Mouse (Mus musculus) stomach, embryonic 16.5 days (tissue): Measurements from ENCODE around the gene Psmc3ip. TPM values are rescaled to one million over a fixed set of nuclear protein-coding genes. Genes with fewer than 3 reads are reported as not detected.

Experiments
- ATAC-seq: fragments of 200-750 bp; cut with Nextera tagmentation; 2 replicates; pipeline ENCODE4 v1.8.0; 2017; ENCODE audit warnings: moderate number of reproducible peaks, moderate TSS enrichment; ENCODE audit not compliant: insufficient read depth, low FRiP score
- H3K27ac ChIP-seq: fragments of 300-500 bp; sonication (generic); 2 replicates; pipeline ENCODE4 v1.5.1; 2014; ENCODE audit warnings: low read length
- H3K27me3 ChIP-seq: fragments of 300-500 bp; sonication (generic); 2 replicates; pipeline ENCODE4 v1.6.1; 2014; ENCODE audit warnings: low read length, control low read depth, mixed read lengths; ENCODE audit not compliant: control insufficient read depth, insufficient read depth
- H3K36me3 ChIP-seq: fragments of 300-500 bp; sonication (generic); 2 replicates; pipeline ENCODE4 v1.6.1; 2014; ENCODE audit warnings: low read length; ENCODE audit not compliant: control insufficient read depth, insufficient read depth
- H3K4me1 ChIP-seq: fragments of 300-500 bp; sonication (generic); 2 replicates; pipeline ENCODE4 v1.6.1; 2014; ENCODE audit warnings: low read length, control low read depth, mixed read lengths; ENCODE audit not compliant: control insufficient read depth, insufficient read depth
- H3K4me2 ChIP-seq: fragments of 300-500 bp; sonication (generic); 2 replicates; pipeline ENCODE4 v1.6.1; 2014; ENCODE audit warnings: low read depth, low read length, mixed read lengths
- H3K4me3 ChIP-seq: fragments of 300-500 bp; sonication (generic); replicated peaks from 2 replicates; pipeline ENCODE4 v1.5.1; 2014; ENCODE audit warnings: mild to moderate bottlenecking, low read length
- H3K9ac ChIP-seq: fragments of 300-500 bp; sonication (generic); 2 replicates; pipeline ENCODE4 v1.6.1; 2014; ENCODE audit warnings: low read length
- H3K9me3 ChIP-seq: fragments of 300-500 bp; sonication (generic); replicated peaks from 2 replicates; pipeline ENCODE4 v1.6.1; 2016; ENCODE audit warnings: low read length, control low read depth; ENCODE audit not compliant: control insufficient read depth
- WGBS: fragments of 180-500 bp; shearing (Covaris S2); extraction: QIAGEN DNeasy Blood & Tissue Kit; methylation state at CpG from one replicate; pipeline ENCODE4 v1.1.7; 2014; 5-methylcytosine and 5-hydroxymethylcytosine counted together
- microRNA-seq: library from miRNA; unstranded; fragments of <30 nt; microRNA quantifications from one replicate; pipeline ENCODE4, GENCODE M21; 2016
- polyA plus RNA-seq: library from polyadenylated mRNA; unstranded; fragments of >200 nt; fragmentation: Nextera tagmentation; extraction: Ambion mirVana; gene quantifications from 2 replicates; pipeline ENCODE4 v1.2.1, GENCODE M21; 2015

Psmc3ip gene
- polyA plus RNA-seq, 1 experiment from 2014 or later, result 21.4 TPM

DNA sequence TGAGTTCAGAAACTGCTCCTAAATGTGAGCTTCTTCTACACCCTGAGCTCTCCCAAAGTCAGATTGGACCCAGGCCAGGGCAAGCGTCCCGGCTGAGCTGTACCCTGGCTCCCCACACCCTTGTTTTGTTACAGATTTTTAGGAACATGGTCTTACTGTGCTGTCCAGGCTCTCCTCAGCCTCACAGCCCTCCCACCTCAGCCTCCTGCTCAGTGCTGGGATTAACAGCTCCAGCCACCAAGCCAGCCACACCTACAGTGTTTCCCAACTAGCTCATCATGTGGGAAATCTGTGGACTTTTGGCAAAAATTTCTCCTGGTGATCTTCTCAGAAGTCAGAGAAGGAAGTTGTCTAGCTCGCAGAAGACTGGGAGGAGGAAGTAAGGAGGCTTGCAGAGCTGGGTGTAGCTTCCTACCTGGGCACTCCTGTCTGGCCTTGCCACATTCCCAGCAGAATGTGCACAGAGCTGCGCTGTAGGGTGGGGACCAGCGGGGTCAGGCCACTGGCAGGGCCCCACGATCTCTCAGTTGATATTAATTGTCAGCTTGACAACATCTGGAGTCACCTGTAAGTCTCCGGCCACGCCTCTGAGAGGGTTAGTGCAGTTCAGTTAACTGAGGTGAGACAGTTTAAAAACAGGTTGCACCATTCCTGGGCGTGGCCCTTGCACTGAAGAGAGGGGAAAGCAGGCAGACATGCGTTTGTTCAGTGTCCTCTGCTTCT, 42.3 kb downstream of the Psmc3ip start:
- peak overlapping the region; percentile 91 for H3K27ac ChIP-seq

DNA sequence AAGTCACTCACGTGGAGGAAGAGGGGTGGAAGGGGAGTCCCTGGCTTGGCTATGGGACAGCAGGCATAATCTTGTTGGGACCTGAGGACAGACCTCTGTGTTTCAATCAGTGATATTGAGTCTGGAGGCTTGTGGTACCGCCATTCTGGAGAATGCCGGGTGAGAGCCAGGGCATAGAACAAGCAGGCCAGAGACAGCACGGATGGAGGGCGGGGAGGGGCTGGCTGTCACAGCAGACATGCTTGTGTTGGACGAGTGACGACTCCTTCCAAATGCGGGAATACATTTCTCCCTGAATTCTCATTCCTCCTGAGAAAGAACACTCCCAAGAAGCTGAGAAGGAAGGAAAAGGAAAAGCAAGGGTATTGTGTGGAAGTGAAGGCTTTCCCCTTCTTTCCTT, 43.6 kb downstream of the Psmc3ip start:
- H3K4me1 ChIP-seq, result peaks cover 19% of the 10 kb centered on the region
- H3K27ac ChIP-seq, result peak overlapping the region; percentile 91; the same call in 1 of the 2 replicates
- H3K27me3 ChIP-seq, result no peaks in the 10 kb centered on the region
- H3K4me3 ChIP-seq, result no peak overlapping the region
- H3K9me3 ChIP-seq, result no peaks in the 10 kb centered on the region
- no peak for ATAC-seq
- peaks cover 9% of the 10 kb centered on the region; the same call in 1 of the 2 replicates for H3K36me3 ChIP-seq
- 84% methylated on average over 8 of the region's 8 CpGs for whole genome bisulfite sequencing
- no peak overlapping the region for H3K9ac ChIP-seq
- H3K4me2 ChIP-seq, result no peak overlapping the region

More for the DNA sequence above, 42.3 kb downstream of the Psmc3ip start:
- ATAC-seq, result peak; percentile 54; the same call in 1 of the 2 replicates
- peak overlapping the region; percentile 50 for H3K9ac ChIP-seq
- WGBS, result 69% methylated on average over 10 of the region's 10 CpGs
- no peak overlapping the region for H3K4me3 ChIP-seq
- H3K36me3 ChIP-seq, result peaks cover 9% of the 10 kb centered on the region; the same call in 1 of the 2 replicates
- H3K27me3 ChIP-seq, result no peaks in the 10 kb centered on the region
- peaks cover 30% of the 10 kb centered on the region for H3K4me1 ChIP-seq
- no peak overlapping the region for H3K4me2 ChIP-seq
- no peaks in the 10 kb centered on the region for H3K9me3 ChIP-seq

DNA sequence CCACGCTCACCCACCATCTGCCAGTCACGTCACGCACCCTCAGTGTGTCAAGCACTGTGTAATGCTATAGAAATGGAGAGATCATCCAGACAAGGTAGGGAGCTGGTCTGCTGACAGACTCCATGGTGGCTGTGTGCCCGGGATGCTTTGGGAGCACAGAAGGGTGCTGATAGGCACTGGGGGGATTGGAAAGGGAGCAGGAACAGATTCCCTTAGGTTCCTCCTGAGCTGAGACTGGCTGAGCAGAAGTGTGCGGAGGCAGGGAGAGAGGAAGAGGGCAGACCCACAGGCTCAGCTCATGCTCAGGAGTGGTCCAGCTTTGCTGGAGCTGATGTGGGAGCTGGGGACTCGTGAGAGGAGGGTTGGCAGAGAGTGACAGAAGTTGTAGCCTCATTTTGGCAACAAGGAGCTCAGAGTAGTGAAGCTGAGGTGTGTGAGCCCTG, 44.2 kb downstream of the Psmc3ip start:
- Histone ChIP-seq H3K9ac (no peak overlapping the region), H3K36me3 (peaks cover 12% of the 10 kb centered on the region; the same call in 1 of the 2 replicates), H3K4me3 (no peak overlapping the region), H3K9me3 (no peaks in the 10 kb centered on the region), H3K4me1 (peaks cover 14% of the 10 kb centered on the region; the same call in 1 of the 2 replicates), H3K4me2 (no peak overlapping the region), H3K27me3 (no peaks in the 10 kb centered on the region), H3K27ac (no peak overlapping the region)
- ATAC-seq, result no peak
- WGBS, result 92% methylated on average over 6 of the region's 6 CpGs

DNA sequence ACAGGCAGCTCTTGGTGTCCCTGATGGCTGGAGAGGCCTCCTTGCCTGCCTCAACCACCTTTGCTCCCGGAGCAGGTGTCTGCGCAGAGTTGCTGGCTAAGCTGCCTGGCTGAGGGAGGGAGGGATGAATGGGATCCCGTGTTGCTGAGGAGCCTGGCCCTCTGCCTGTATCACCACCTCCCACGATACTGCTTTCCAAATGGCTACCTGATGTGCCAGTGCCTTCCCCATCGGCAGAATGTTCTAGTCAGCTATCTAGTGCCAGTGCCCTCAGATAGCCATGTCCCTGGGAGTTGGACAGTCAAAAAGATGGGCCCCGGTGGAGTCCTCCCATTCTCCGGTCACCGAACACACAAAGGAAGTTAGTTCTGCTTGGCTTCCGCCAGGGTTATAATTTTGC, 44.9 kb downstream of the Psmc3ip start:
- Histone ChIP-seq H3K9ac (no peak overlapping the region), H3K27me3 (no peaks in the 10 kb centered on the region), H3K9me3 (no peaks in the 10 kb centered on the region), H3K4me1 (peaks cover 8% of the 10 kb centered on the region; the same call in 1 of the 2 replicates), H3K4me2 (no peak overlapping the region), H3K4me3 (no peak overlapping the region), H3K36me3 (peaks cover 16% of the 10 kb centered on the region; the same call in 1 of the 2 replicates), H3K27ac (no peak overlapping the region)
- ATAC-seq, result no peak
- WGBS, result 91% methylated on average over 9 of the region's 9 CpGs

DNA sequence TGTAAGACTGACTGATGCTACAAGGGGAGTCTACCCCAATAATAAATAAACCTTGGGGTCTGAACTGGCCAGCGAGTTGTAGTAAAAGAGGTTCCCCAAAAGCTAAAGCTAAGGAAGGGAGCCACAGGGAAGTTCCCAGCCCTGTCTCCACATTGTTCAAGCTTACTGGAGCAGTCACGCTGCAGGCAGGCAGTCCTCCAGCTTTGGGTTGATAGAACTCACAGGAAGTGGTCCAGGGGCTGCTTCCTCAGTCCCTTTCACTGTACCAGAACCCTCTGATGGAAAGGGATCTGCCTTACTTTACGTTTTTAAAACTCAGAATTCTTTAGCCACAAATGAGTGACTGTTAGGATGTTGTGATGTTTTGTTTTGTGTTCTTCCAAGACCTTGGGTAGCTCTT, 47.7 kb downstream of the Psmc3ip start:
- Histone ChIP-seq H3K9me3 (no peaks in the 10 kb centered on the region), H3K4me1 (0 out of 2 replicates have a peak, but pooled peaks cover 2% of the 10 kb centered on the region), H3K36me3 (peaks cover 16% of the 10 kb centered on the region; the same call in 1 of the 2 replicates), H3K4me3 (no peak overlapping the region), H3K4me2 (no peak overlapping the region), H3K27ac (no peak overlapping the region), H3K27me3 (no peaks in the 10 kb centered on the region), H3K9ac (no peak overlapping the region)
- ATAC-seq, result no peak
- 84% methylated on average over 3 of the region's 3 CpGs for WGBS

DNA sequence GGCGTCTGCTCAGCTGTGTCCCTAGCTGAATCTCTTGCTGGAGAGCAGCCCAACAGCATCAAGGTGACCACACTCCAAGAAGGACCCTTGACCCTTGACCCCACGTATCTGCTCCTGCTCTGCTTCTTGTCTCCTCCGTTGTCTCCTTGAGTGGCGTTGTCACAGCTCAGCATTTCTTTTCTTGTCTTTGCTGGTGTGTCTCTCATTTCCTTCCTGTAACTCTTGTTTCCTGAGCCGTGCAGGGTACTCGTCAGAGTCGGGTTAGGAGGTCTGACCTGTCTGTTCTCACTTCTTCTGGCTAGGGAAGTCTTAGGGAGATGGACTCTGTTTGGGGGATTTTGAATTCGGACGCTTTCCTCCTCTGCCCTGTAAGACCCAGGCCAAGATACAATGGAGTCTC, 48.8 kb downstream of the Psmc3ip start:
- H3K4me1 ChIP-seq, result no peaks in the 10 kb centered on the region
- WGBS, result 66% methylated on average over 9 of the region's 9 CpGs
- no peak overlapping the region for H3K27ac ChIP-seq
- H3K9ac ChIP-seq, result no peak overlapping the region
- no peaks in the 10 kb centered on the region for H3K27me3 ChIP-seq
- H3K9me3 ChIP-seq, result no peaks in the 10 kb centered on the region
- H3K4me2 ChIP-seq, result no peak overlapping the region
- H3K36me3 ChIP-seq, result peaks cover 16% of the 10 kb centered on the region; the same call in 1 of the 2 replicates
- ATAC-seq, result no peak
- no peak overlapping the region for H3K4me3 ChIP-seq

DNA sequence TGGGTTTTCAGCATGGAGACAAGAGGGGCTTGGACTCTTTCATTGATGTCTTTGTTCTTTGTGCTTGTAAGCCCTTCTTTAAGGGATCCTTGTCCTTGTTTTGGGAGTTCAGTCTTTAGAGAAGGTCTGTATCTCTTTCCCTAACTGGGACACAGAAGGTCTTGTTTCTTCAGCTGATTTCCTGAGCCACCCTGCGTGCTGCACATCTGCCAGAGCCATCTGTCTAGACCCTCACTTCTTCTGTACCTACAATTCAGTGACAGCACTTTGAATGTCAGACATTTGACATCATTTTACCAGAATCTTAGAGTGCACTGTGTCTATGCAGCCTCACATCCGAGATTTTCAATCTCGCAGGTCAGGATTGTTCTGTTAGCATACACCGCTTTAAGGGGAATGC, 49.4 kb downstream of the Psmc3ip start:
- no peak for ATAC-seq
- peaks cover 16% of the 10 kb centered on the region; the same call in 1 of the 2 replicates for H3K36me3 ChIP-seq
- no peak overlapping the region for H3K4me2 ChIP-seq
- no peak overlapping the region for H3K9ac ChIP-seq
- H3K27me3 ChIP-seq, result no peaks in the 10 kb centered on the region
- H3K4me3 ChIP-seq, result no peak overlapping the region
- no peaks in the 10 kb centered on the region for H3K9me3 ChIP-seq
- H3K27ac ChIP-seq, result no peak overlapping the region
- 93% methylated on average over 4 of the region's 4 CpGs for WGBS
- no peaks in the 10 kb centered on the region for H3K4me1 ChIP-seq

Small RNA genes within 50 kb of the gene (microRNA-seq; reads per million reads assigned to microRNA genes)
- not detected for gene Gm27626

Other genes with a start within 250 kb of the Psmc3ip start
- gene Stat5b, start 244.7 kb downstream of the Psmc3ip start, polyA plus RNA-seq, result 26.2 and 27.4 TPM in 2 replicates
- 12.0 and 14.0 TPM in 2 replicates for gene Stat5a, start 236.1 kb downstream of the Psmc3ip start, polyA plus RNA-seq
- 47.2 and 56.1 TPM in 2 replicates for gene Stat3, start 155.9 kb downstream of the Psmc3ip start, polyA plus RNA-seq
- 381 and 403 TPM in 2 replicates for gene Cavin1, start 124.5 kb downstream of the Psmc3ip start, polyA plus RNA-seq
- 47.8 and 50.5 TPM in 2 replicates for gene Atp6v0a1, start 86.0 kb downstream of the Psmc3ip start, polyA plus RNA-seq
- 17.0 and 17.2 TPM in 2 replicates for gene Naglu, start 25.4 kb downstream of the Psmc3ip start, polyA plus RNA-seq
- gene Hsd17b1, start 17.0 kb downstream of the Psmc3ip start, polyA plus RNA-seq, result 0.30 TPM in 1 of 2 replicates, not detected in the other
- gene Coasy, start 12.9 kb downstream of the Psmc3ip start, polyA plus RNA-seq, result 38.9 and 41.8 TPM in 2 replicates
- gene Mlx, start 8.2 kb downstream of the Psmc3ip start, polyA plus RNA-seq, result 57.4 and 60.5 TPM in 2 replicates
- gene Retreg3, start 24.5 kb upstream of the Psmc3ip start, polyA plus RNA-seq, result 18.7 and 20.1 TPM in 2 replicates
- 63.0 and 63.5 TPM in 2 replicates for gene Tubg1, start 24.5 kb upstream of the Psmc3ip start, polyA plus RNA-seq
- gene Tubg2, start 60.5 kb upstream of the Psmc3ip start, polyA plus RNA-seq, result 3.9 and 4.6 TPM in 2 replicates
- gene Cntnap1, start 75.1 kb upstream of the Psmc3ip start, polyA plus RNA-seq, result 2.3 and 2.6 TPM in 2 replicates
- gene Plekhh3, start 75.9 kb upstream of the Psmc3ip start, polyA plus RNA-seq, result 17.6 and 18.7 TPM in 2 replicates
- gene Ccr10, start 80.0 kb upstream of the Psmc3ip start, polyA plus RNA-seq, result 0.26 and 0.43 TPM in 2 replicates
- 18.5 and 21.8 TPM in 2 replicates for gene Ezh1, start 131.0 kb upstream of the Psmc3ip start, polyA plus RNA-seq
- 95.8 and 106 TPM in 2 replicates for gene Ramp2, start 150.6 kb upstream of the Psmc3ip start, polyA plus RNA-seq
- 133 and 141 TPM in 2 replicates for gene Vps25, start 158.3 kb upstream of the Psmc3ip start, polyA plus RNA-seq
- gene Wnk4, start 165.1 kb upstream of the Psmc3ip start, polyA plus RNA-seq, result 23.5 and 28.0 TPM in 2 replicates
- 0.70 and 1.2 TPM in 2 replicates for gene Cntd1, start 183.6 kb upstream of the Psmc3ip start, polyA plus RNA-seq
- gene Coa3, start 183.7 kb upstream of the Psmc3ip start, polyA plus RNA-seq, result 194 and 197 TPM in 2 replicates
- gene Becn1, start 206.8 kb upstream of the Psmc3ip start, polyA plus RNA-seq, result 143 and 147 TPM in 2 replicates
- gene Psme3, start 220.8 kb upstream of the Psmc3ip start, polyA plus RNA-seq, result 98.2 and 107 TPM in 2 replicates
- 0.97 and 1.4 TPM in 2 replicates for gene Aoc2, start 229.6 kb upstream of the Psmc3ip start, polyA plus RNA-seq
- 3.5 TPM in 2 replicates for gene Aoc3, start 235.2 kb upstream of the Psmc3ip start, polyA plus RNA-seq